Mouse (Mus musculus): Measurements from ENCODE around the gene Ndst2.

Gene Ndst2

GRCm38 (mm10) chr14:20733952-20734774 is at the start of gene Ndst2:
TSS of gene Ndst2 (minus strand) at chr14:20734562.
- peak; percentile 75 for DNase-seq (ENCODE audit: low read depth)

- no peak for DNase-seq (ENCODE audit: low read depth)
These were observed 49.2 kb upstream of the Ndst2 start for GRCm38 (mm10) chr14:20783526-20783925.

DNA sequence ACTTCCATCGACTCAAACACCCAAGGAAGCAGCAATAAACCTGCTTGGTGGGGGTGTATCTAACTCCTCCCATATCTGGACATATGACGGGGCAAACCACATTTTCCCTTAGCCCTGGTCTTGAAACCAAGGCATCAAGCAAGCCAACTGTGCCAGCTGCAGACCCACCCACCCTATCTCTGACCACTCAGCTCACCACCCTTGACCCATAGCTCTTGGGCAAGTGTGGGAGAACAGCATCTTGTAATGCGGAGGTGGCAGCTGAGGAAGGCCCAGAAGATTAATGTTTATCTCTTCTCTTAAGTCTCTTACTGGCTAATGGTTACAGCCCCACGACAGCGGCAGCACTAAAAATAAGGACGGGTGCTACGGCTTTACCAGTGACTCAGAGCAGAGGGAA is 48.5 kb upstream of the Ndst2 start:
- DNase-seq (ENCODE audit: low read depth) = no peak

GRCm38 (mm10) chr14:20780217-20780616 is 45.9 kb upstream of the Ndst2 start:
- no peak for DNase-seq (ENCODE audit: low read depth)

DNA sequence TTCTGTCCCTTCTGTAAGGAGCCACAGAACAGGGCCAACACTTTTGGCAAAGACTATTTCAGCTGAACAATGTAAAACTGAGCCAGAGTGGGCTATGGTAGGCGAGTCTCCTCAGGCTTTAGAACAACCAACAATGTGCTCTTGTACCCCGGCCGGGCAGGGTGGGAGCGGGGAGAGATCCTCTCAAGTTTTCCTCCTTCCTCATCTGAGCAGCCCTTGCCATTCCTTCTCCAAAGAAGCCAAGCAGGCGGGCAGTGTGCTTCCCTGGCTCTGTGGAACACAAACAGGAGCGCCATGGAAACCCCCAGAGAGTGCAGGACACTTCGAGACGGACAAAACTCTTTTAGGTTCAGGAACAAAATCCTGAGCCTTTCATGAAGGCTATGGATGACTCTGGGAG is 44.1 kb upstream of the Ndst2 start:
- no peak for DNase-seq (ENCODE audit: low read depth)

DNA sequence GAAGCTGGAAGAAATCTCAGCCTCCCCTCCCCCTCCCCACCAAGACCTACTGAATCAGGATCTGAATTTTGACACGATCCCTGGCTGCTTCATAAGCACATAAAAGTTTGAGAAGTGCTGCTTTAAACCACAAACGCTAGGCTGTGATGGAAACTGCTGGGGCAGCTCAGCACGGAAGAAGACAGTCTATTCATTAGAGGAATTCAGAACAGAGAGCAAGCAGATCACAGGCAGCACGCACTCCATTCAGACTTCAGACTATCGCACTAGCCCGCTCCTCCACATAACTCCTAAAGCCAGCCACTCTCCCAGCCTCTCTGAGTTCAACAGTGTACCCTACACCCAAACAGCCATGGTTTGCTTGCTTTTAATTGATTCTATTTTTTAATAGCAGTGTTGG is 41.3 kb upstream of the Ndst2 start:
- no peak for DNase-seq (ENCODE audit: low read depth)

DNA sequence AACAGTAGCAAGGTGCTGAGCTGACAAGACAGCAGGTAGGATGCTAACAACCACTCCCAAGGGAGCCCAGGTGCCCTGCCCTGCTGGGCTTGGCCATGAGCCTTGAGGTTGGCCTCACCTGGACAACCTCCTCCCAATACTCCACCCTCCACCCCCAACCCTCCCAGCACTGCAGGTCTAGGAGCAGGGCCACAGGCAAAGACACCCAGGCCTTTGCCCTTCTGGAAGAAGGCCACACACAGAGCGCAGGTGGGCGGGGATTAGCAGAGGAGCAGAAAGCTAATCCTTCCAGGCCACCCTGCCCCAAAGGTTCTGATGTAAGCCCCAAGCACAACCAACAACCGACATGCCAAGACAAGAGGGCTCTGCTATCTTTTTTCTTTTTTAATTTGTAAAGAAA is 39.0 kb upstream of the Ndst2 start:
- no peak for DNase-seq (ENCODE audit: low read depth)

DNA sequence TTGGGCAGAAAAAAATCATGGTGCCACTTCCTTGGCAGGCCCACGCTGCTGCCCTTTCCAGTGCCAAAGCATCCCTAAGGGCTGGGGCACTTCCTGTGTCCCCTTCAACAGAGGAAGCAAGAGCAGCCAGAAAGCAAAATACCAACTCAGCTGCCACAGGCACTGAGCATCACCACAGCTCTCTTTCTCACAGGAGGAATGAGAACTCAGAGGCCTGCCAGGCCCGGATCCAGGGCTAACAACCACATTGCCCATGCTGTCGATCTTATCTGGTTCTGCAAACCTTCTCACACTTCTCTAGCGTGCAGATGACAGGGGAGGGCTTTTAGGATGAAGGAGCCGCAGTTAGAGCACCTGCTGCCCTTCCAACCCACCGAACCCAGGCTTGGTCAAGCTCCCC is 38.4 kb upstream of the Ndst2 start:
- no peak for DNase-seq (ENCODE audit: low read depth)

DNA sequence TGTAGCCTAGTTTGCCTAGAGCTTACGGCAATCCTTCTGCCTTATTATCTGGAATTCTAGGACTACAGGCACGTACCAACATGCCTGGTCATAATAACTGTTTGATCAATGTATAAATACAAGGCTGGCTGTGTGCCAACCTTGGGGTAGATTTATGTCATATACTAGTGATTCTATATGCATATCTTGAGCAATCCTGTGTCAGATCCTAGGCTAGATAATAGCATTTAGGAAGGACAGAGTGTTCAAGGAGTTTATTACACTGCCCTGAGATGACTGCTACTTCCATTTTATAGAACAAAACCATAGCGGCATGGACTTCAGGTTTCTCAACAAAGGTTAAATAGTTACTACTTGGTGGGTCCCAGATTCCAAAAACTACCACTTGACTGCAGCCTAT is 37.6 kb upstream of the Ndst2 start:
- DNase-seq (ENCODE audit: low read depth) = no peak

- no peak for DNase-seq (ENCODE audit: low read depth)
These were observed 34.2 kb upstream of the Ndst2 start for GRCm38 (mm10) chr14:20768581-20768980.

DNA sequence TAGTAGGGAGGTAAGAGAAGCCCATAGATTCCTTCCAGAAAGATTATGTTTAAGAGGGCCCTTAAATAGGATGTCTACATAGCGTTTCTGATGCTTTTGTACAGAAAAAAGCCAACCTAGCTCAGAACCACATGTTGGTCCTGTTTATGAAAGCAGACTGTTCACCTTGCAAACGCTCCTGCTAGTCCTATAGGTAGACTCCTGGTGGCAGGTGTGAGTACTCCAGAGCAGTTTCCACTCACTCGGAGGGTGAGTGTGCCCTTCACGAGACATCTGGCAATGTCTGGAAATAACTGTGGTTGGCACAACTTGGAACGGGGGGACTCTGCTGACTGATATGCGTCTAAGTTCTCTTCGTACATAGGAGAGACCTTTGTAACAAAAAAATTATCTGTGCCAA is 33.6 kb upstream of the Ndst2 start:
- DNase-seq (ENCODE audit: low read depth) = no peak

- peak; percentile 67 for DNase-seq (ENCODE audit: low read depth)
These were observed 31.4 kb upstream of the Ndst2 start for GRCm38 (mm10) chr14:20765642-20766258.

- DNase-seq (ENCODE audit: low read depth) = no peak
These were observed 30.6 kb upstream of the Ndst2 start for GRCm38 (mm10) chr14:20764942-20765341.

DNA sequence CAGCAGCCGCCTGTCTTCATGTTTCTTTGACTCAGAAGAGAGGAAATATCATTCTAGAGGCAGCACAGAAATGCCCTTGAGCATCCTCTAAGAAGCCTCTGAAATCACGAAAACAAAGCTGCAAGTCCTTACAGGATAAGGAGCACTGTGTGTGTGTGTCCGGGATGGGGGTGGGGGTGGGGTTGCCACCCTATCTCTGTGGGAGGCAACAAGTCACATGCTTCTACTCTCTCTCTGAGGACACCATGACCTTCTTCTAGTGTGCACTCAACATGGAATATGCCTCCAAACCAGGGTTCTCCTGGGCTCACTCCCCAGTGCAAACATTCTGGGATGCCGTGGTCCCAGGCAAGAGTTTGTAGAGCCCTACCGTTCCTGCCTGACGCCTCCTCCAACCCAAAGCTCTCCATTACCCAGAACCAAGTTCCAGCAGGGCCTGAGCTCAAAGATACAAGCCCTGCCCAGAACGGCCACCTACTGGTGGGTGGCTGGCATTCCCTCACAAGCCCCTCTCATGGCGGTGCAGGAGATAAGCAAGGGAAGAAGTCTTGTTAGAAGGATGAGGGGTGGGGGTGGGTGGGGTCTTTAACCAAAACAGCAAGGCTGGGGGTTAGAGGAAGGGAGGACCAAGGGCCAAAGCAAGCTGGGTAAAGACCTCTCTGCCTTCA is 24.5 kb upstream of the Ndst2 start:
- no peak for DNase-seq (ENCODE audit: low read depth)

DNA sequence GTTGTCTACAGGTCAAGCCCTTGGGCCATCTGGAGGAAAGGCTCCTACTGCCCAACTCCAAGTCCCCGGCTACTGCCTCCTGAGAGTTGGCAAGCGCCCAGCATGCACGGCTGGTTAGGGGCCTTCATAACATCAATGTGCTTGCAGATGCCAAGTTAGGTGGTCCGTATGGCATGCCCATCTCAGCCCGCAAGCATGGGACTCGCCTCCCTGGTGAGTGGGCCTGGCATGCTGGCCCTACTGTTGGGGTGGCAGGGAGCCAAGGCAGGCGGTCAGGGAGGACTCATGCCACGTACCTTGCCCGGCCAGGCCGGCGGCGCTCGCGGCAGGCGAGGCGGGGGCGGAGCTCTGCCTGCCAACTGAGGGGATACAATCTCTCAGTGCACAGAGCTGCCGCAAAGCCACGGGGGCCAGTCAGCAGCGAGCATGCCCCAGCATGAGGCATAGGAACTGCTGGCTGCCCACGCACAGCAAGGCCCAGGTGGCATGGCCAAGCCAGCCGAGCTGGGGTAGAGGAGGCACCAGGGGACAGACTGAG is 23.1 kb upstream of the Ndst2 start:
- DNase-seq (ENCODE audit: low read depth) = no peak

GRCm38 (mm10) chr14:20753792-20754191 is 19.4 kb upstream of the Ndst2 start:
- DNase-seq (ENCODE audit: low read depth) = no peak

DNA sequence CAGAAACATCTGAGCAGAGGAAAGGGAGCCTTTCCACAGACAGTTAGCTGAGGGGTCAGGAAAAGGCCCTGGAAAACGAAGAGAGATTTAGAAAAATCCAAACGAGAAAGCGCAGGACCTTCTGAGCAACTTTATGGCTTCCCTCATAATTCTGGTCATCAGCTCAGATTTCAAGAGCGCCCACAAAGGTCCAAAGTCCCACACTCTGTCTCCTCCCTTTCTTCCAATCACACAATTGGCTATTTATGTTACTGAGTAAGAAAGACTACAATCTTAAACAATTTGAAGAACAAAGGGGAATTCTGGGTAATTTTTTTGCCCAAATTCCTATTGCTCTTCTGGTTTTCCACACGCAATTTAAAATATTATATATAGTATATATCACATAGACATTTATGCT is 16.1 kb upstream of the Ndst2 start:
- no peak for DNase-seq (ENCODE audit: low read depth)

GRCm38 (mm10) chr14:20749494-20750051 is 15.2 kb upstream of the Ndst2 start:
- DNase-seq (ENCODE audit: low read depth) = no peak

DNA sequence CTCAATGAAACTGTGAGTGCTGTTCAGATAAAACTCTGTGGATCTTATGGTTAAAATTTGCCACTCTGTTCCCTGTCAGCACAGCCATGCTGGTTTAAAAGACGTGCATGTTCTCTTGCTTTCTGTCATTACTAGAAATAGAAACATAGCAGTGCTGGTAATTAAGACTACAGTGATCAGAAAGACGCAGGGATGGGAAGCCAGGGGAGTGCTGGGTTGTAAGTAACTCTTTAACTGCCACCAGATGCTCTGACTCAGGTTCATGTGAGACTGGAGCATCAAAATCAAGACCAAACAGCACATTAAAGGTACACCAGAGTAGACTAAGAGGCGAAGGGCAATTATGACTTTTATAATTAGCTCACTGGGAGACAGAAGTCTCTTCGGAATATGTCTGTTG is 14.0 kb upstream of the Ndst2 start:
- no peak for DNase-seq (ENCODE audit: low read depth)

GRCm38 (mm10) chr14:20746935-20747334 is 12.6 kb upstream of the Ndst2 start:
- no peak for DNase-seq (ENCODE audit: low read depth)

- no peak for DNase-seq (ENCODE audit: low read depth)
These were observed 9.3 kb upstream of the Ndst2 start for GRCm38 (mm10) chr14:20743614-20744013.

- DNase-seq (ENCODE audit: low read depth) = no peak
These were observed 6.9 kb upstream of the Ndst2 start for GRCm38 (mm10) chr14:20741301-20741700.

- no peak for DNase-seq (ENCODE audit: low read depth)
These were observed 4.1 kb upstream of the Ndst2 start for GRCm38 (mm10) chr14:20738511-20738910.
